Mouse (Mus musculus) common myeloid progenitor, adult 5-6 weeks (primary cell): ENCODE results near the gene Nol3. TPM values are rescaled to one million over a fixed set of nuclear protein-coding genes. Genes with fewer than 3 reads are reported as not detected.

ENCODE experiments used
- ATAC-seq: replicated peaks from 2 replicates; pipeline ENCODE4 v1.8.0; 2016; ENCODE audit warnings: low read depth, mild to moderate bottlenecking, moderate TSS enrichment, inconsistent platforms; ENCODE audit not compliant: poor library complexity, severe bottlenecking
- total RNA-seq: library from RNA; stranded (forward); fragments of 200-1000, 187-1606 nt; gene quantifications from 2 replicates; pipeline ENCODE4 v1.2.3, GENCODE M21; 2017

Nol3 gene
- total RNA-seq, 1 experiment from 2014 or later: 0.05 TPM

GRCm38 (mm10) chr8:105304325-105305210 lies 28.6 kb downstream of the Nol3 start:
- ATAC-seq: peak; percentile 26

- peak; percentile 45 for ATAC-seq
Measured at GRCm38 (mm10) chr8:105305211-105306145, 29.5 kb downstream of the Nol3 start, which contains the start of gene Elmo3. Gene Elmo3 (plus strand): TSS chr8:105305601.

GRCm38 (mm10) chr8:105306146-105306691 lies 30.3 kb downstream of the Nol3 start:
- no peak for ATAC-seq

GRCm38 (mm10) chr8:105307670-105308069 lies 31.7 kb downstream of the Nol3 start:
- ATAC-seq: no peak

GRCm38 (mm10) chr8:105308428-105308827 lies 32.5 kb downstream of the Nol3 start:
- ATAC-seq: no peak

GRCm38 (mm10) chr8:105309142-105309847 lies 33.4 kb downstream of the Nol3 start:
- no peak for ATAC-seq

- ATAC-seq: no peak
Measured at GRCm38 (mm10) chr8:105310118-105310517, 34.2 kb downstream of the Nol3 start.

GRCm38 (mm10) chr8:105311718-105312117 lies 35.8 kb downstream of the Nol3 start:
- ATAC-seq: peak; percentile 35

- no peak; the same call in 1 of the 2 replicates for ATAC-seq
Measured at GRCm38 (mm10) chr8:105312891-105313481, 37.0 kb downstream of the Nol3 start.

- ATAC-seq: no peak
Measured at GRCm38 (mm10) chr8:105313622-105314402, 37.9 kb downstream of the Nol3 start.

GRCm38 (mm10) chr8:105315073-105315769 lies 39.3 kb downstream of the Nol3 start:
- no peak for ATAC-seq

GRCm38 (mm10) chr8:105317941-105318340 lies 42.0 kb downstream of the Nol3 start:
- no peak for ATAC-seq

GRCm38 (mm10) chr8:105318662-105319190 lies 42.8 kb downstream of the Nol3 start:
- no peak for ATAC-seq

- no peak for ATAC-seq
Measured at GRCm38 (mm10) chr8:105323183-105323582, 47.2 kb downstream of the Nol3 start.

- ATAC-seq: no peak
Measured at GRCm38 (mm10) chr8:105325641-105326093, 49.7 kb downstream of the Nol3 start.

GRCm38 (mm10) chr8:105326141-105326672 lies 50.3 kb downstream of the Nol3 start, which contains the start of the genes Lrrc29 and Tmem208:
Gene Lrrc29 (minus strand): TSS chr8:105326278.
Gene Tmem208 (plus strand): TSS chr8:105326354.
- peak; percentile 90 for ATAC-seq

GRCm38 (mm10) chr8:105326968-105327367 lies 51.0 kb downstream of the Nol3 start:
- ATAC-seq: no peak
